Mouse (Mus musculus) neural tube, embryonic 11.5 days (tissue): Measurements from ENCODE around the gene Nup210. TPM values are rescaled to one million over a fixed set of nuclear protein-coding genes. Genes with fewer than 3 reads are reported as not detected.
"Not testable (repeated sequence)": the region's sequence is repeated elsewhere in the genome, so short reads cannot be mapped to it uniquely, and the experiment has no call there.

Experiments used
- ATAC-seq: fragments of 200-750 bp; cut with Nextera tagmentation; 2 replicates; pipeline ENCODE4 v1.8.0; 2017; ENCODE audit warnings: moderate number of reproducible peaks, mild to moderate bottlenecking, moderate TSS enrichment, moderate library complexity; ENCODE audit not compliant: insufficient read depth, low FRiP score, low TSS enrichment
- DNase-seq: peaks from one replicate; pipeline ENCODE4 v3.0.0-alpha.2; 2015; ENCODE audit warnings: low spot score
- H3K27ac ChIP-seq: fragments of 300-500 bp; sonication (generic); 2 replicates; pipeline ENCODE4 v1.5.1; 2014; ENCODE audit warnings: low read depth, mild to moderate bottlenecking, low read length
- H3K27me3 ChIP-seq: fragments of 300-500 bp; sonication (generic); 2 replicates; pipeline ENCODE4 v1.6.1; 2014; ENCODE audit warnings: mild to moderate bottlenecking, low read length, mixed read lengths; ENCODE audit not compliant: control insufficient read depth, insufficient read depth
- H3K36me3 ChIP-seq: fragments of 300-500 bp; sonication (generic); 2 replicates; pipeline ENCODE4 v1.6.1; 2014; ENCODE audit warnings: mild to moderate bottlenecking, low read length, moderate library complexity, mixed read lengths; ENCODE audit not compliant: control insufficient read depth, insufficient read depth
- H3K4me1 ChIP-seq: fragments of 300-500 bp; sonication (generic); 2 replicates; pipeline ENCODE4 v1.6.1; 2014; ENCODE audit warnings: low read length, mixed read lengths; ENCODE audit not compliant: control insufficient read depth, insufficient read depth
- H3K4me2 ChIP-seq: fragments of 300-500 bp; sonication (generic); 2 replicates; pipeline ENCODE4 v1.6.1; 2014; ENCODE audit warnings: low read depth, mild to moderate bottlenecking, moderate library complexity
- H3K4me3 ChIP-seq: fragments of 300-500 bp; sonication (generic); 2 replicates; pipeline ENCODE4 v1.5.1; 2014; ENCODE audit warnings: low read depth, low read length
- H3K9ac ChIP-seq: fragments of 300-500 bp; sonication (generic); 2 replicates; pipeline ENCODE4 v1.6.1; 2014; ENCODE audit warnings: mild to moderate bottlenecking, low read length
- H3K9me3 ChIP-seq: fragments of 300-500 bp; sonication (generic); 2 replicates; pipeline ENCODE4 v1.6.1; 2016; ENCODE audit warnings: low read length; ENCODE audit not compliant: control insufficient read depth
- WGBS: fragments of 180-500 bp; shearing (Covaris S2); extraction: QIAGEN DNeasy Blood & Tissue Kit; methylation state at CpG from one replicate; pipeline ENCODE4 v1.1.7; 2014; 5-methylcytosine and 5-hydroxymethylcytosine counted together
- polyA plus RNA-seq: library from polyadenylated mRNA; unstranded; fragments of >200 nt; fragmentation: Nextera tagmentation; extraction: Ambion mirVana; gene quantifications from 2 replicates; pipeline ENCODE4 v1.2.1, GENCODE M21; 2014

The Nup210 gene
- polyA plus RNA-seq, 1 experiment from 2014 or later = 18.3 TPM

DNA sequence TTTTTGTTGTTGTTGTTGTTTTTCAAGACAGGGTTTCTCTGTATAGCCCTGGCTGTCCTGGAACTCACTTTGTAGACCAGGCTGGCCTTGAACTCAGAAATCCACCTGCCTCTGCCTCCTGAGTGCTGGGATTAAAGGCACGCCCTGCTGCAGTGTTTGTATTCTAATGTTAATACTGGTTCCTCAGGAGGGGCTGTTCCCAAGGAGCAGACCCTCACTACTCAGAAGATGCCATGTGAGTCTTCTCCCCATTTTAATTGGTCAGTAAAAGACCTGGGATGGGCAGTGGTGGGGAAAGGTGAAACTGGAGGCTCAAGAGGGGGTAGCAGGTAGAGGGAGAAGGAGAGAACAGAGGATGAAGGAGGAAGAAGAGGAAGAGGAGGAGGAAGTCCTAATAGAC lies 13.2 kb downstream of the Nup210 start:
- H3K27ac ChIP-seq, DNase-seq, H3K9ac ChIP-seq, H3K4me2 ChIP-seq, H3K4me3 ChIP-seq, H3K9me3 ChIP-seq, H3K27me3 ChIP-seq, H3K36me3 ChIP-seq, H3K4me1 ChIP-seq, ATAC-seq: not testable (repeated sequence)
- WGBS = 79% methylated on average over 1 of the region's 1 CpGs

DNA sequence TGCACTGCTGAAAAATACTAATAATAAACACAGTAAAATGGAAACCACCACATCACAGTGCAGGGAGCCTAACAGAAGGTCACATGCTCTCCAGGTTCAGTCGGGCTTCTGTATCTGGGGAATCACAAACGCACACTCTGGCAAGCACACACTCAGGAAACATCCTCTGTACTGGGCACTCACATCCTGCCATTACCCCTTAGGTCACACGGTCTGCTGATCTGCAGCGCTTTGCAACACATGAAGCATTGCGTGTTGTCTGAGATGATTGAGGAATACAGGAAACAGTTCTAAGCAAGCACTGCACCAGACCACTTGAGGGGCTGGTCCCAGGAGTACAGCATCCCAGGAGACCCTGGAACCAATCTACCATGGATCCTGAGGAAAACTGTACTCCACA lies 16.0 kb downstream of the Nup210 start:
- no peaks in the 10 kb centered on the region for H3K27me3 ChIP-seq
- ATAC-seq (no peak), DNase-seq (no peak)
- no peak overlapping the region for H3K27ac ChIP-seq
- no peaks in the 10 kb centered on the region for H3K4me1 ChIP-seq
- 85% methylated on average over 5 of the region's 5 CpGs for WGBS
- no peaks in the 10 kb centered on the region for H3K9me3 ChIP-seq
- peaks cover 7% of the 10 kb centered on the region for H3K36me3 ChIP-seq
- no peak overlapping the region for H3K4me2 ChIP-seq
- H3K9ac ChIP-seq = no peak overlapping the region
- H3K4me3 ChIP-seq = no peak overlapping the region

DNA sequence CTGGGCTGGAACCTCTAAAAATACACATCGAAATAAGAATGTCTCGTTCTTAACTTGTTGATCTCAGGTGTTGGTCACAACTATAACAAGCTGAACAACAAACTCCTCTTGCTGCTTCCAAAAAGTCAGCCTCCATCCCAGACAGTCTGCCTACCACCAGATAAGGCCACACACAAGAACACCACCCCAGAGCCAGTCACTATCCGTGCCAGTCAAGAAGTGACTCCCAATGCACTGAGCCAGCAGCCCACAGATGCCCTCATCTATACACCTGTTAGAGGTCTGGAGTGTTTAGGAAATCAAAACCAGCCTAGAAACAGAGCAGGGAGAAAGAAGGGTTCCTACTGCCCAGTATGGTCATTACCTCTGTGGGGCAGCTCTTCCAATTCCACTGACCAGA lies 18.8 kb downstream of the Nup210 start:
- H3K4me2 ChIP-seq = no peak overlapping the region
- no peak for DNase-seq
- ATAC-seq = no peak
- peaks cover 7% of the 10 kb centered on the region for H3K36me3 ChIP-seq
- no peak overlapping the region for H3K4me3 ChIP-seq
- no peaks in the 10 kb centered on the region for H3K9me3 ChIP-seq
- H3K9ac ChIP-seq = no peak overlapping the region
- no peak overlapping the region for H3K27ac ChIP-seq
- WGBS = 89% methylated on average over 3 of the region's 3 CpGs
- no peaks in the 10 kb centered on the region for H3K27me3 ChIP-seq
- H3K4me1 ChIP-seq = no peaks in the 10 kb centered on the region

- Histone ChIP-seq H3K27me3 (no peaks in the 10 kb centered on the region), H3K4me2 (no peak overlapping the region), H3K4me3 (no peak overlapping the region), H3K4me1 (no peaks in the 10 kb centered on the region), H3K27ac (no peak overlapping the region), H3K36me3 (peaks cover 7% of the 10 kb centered on the region), H3K9me3 (no peaks in the 10 kb centered on the region), H3K9ac (no peak overlapping the region)
- no peak for ATAC-seq
- no peak for DNase-seq
- 88% methylated on average over 2 of the region's 2 CpGs for WGBS
Measured at GRCm38 (mm10) chr6:91095072-91095601, 21.5 kb downstream of the Nup210 start.

DNA sequence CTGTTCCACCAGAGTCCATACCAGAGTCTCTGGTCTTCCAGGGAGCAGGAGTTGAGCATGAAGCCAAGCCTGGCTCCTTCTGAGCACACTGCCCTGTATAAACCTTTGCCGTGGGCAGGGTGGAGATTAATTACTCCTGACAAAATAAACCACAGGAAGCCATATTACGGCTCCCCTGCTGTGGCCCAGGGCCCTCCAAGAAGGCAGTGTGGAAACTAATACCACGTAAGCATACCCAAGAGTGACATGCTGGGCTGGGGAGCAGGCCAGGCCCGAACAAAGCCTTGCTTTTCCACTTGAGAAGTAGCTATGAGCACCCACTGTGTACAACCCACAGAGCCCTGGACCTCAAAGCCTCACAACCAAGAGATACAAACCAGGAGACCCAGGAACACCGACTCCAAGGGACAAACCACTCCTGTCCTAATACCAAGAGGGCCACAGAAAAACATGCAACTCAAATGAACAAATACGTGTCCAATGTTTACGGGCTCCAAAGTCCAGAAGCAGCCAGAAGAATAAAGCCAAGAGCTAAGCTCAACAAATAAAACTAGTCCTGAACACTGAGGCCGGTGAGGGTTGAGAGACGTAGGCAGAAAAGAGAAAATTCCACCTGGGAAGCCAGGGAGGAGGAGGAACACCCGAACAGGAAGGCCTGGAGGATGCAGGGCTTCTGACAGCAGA lies 24.3 kb downstream of the Nup210 start:
- ATAC-seq (no peak), DNase-seq (no peak)
- Histone ChIP-seq H3K27ac (no peak overlapping the region), H3K4me2 (no peak overlapping the region), H3K9ac (no peak overlapping the region), H3K36me3 (no peaks in the 10 kb centered on the region; the same call in 1 of the 2 replicates), H3K4me1 (no peaks in the 10 kb centered on the region), H3K27me3 (no peaks in the 10 kb centered on the region), H3K4me3 (no peak overlapping the region), H3K9me3 (no peaks in the 10 kb centered on the region)
- 77% methylated on average over 10 of the region's 10 CpGs for WGBS

GRCm38 (mm10) chr6:91085114-91085892 lies 31.3 kb downstream of the Nup210 start:
- DNase-seq (no peak), ATAC-seq (no peak)
- WGBS = 79% methylated on average over 5 of the region's 5 CpGs
- Histone ChIP-seq H3K4me1 (no peaks in the 10 kb centered on the region), H3K27me3 (no peaks in the 10 kb centered on the region), H3K4me3 (no peak overlapping the region), H3K4me2 (no peak overlapping the region), H3K36me3 (no peaks in the 10 kb centered on the region), H3K27ac (no peak overlapping the region), H3K9ac (no peak overlapping the region), H3K9me3 (no peaks in the 10 kb centered on the region)

DNA sequence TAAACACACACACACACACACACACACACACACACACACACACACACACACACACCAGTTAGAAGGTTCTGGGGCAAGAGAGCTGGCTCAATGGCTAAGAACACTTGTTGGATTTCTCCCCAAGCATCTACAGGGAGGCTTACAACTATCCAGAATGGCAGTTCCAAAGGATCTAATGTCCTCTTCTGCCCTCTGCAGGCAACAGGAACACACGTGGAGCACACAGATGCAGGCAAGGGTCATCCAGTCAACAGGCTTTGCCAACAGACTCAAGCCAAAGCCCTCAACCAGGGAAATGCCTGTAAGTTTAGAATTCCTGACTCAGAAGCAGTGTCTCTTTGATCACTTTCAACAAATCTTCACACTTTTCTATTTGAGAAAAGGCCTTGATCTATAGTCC lies 36.6 kb downstream of the Nup210 start:
- no peaks in the 10 kb centered on the region for H3K9me3 ChIP-seq
- no peak overlapping the region for H3K4me2 ChIP-seq
- no peak overlapping the region for H3K4me3 ChIP-seq
- no peaks in the 10 kb centered on the region for H3K4me1 ChIP-seq
- DNase-seq (no peak), ATAC-seq (no peak)
- no peaks in the 10 kb centered on the region for H3K27me3 ChIP-seq
- 42% methylated on average over 1 of the region's 1 CpGs for WGBS
- H3K27ac ChIP-seq = no peak overlapping the region
- no peaks in the 10 kb centered on the region for H3K36me3 ChIP-seq
- no peak overlapping the region for H3K9ac ChIP-seq

- DNase-seq (no peak), ATAC-seq (no peak)
- Histone ChIP-seq H3K9ac (no peak overlapping the region), H3K4me1 (no peaks in the 10 kb centered on the region), H3K27ac (no peak overlapping the region), H3K9me3 (no peaks in the 10 kb centered on the region), H3K36me3 (no peaks in the 10 kb centered on the region), H3K4me2 (no peak overlapping the region), H3K27me3 (no peaks in the 10 kb centered on the region), H3K4me3 (no peak overlapping the region)
- 88% methylated on average over 9 of the region's 9 CpGs for WGBS
Measured at GRCm38 (mm10) chr6:91076249-91076648, 40.4 kb downstream of the Nup210 start.

DNA sequence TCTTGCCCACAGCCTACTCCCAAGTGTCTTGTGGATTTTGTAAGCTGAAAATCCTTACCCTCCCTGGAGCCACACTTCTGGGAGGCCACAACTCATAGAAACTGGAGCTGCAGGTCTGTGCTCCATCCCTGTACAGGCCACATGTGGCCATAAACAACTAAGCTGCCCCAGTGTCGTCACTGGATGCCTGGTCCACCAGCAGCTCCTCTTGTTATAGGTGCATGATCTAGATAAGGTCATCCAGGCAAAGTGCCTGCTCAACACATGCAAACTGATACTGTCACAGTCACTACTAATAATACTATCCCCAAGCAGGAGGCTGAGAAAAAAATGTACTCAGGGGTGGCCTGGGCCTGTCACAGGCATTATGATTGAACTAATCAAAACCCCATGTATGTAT lies 48.1 kb downstream of the Nup210 start:
- H3K9me3 ChIP-seq = no peaks in the 10 kb centered on the region
- ATAC-seq (no peak), DNase-seq (no peak)
- 86% methylated on average over 1 of the region's 1 CpGs for WGBS
- H3K4me2 ChIP-seq = no peak overlapping the region
- no peaks in the 10 kb centered on the region for H3K27me3 ChIP-seq
- no peaks in the 10 kb centered on the region for H3K4me1 ChIP-seq
- no peak overlapping the region for H3K4me3 ChIP-seq
- no peak overlapping the region for H3K9ac ChIP-seq
- no peak overlapping the region for H3K27ac ChIP-seq
- no peaks in the 10 kb centered on the region for H3K36me3 ChIP-seq
